Mouse (Mus musculus): ENCODE measurements at regions not wholly inside any gene's neighbourhood (a gene's known extent, or its start where the extent isn't known, plus 50 kb on each side); places are given as distances from the start of the nearest gene placed in this dataset.
"Not testable (repeated sequence)": the region's sequence is repeated elsewhere in the genome, so short reads cannot be mapped to it uniquely, and the experiment has no call there.

DNA sequence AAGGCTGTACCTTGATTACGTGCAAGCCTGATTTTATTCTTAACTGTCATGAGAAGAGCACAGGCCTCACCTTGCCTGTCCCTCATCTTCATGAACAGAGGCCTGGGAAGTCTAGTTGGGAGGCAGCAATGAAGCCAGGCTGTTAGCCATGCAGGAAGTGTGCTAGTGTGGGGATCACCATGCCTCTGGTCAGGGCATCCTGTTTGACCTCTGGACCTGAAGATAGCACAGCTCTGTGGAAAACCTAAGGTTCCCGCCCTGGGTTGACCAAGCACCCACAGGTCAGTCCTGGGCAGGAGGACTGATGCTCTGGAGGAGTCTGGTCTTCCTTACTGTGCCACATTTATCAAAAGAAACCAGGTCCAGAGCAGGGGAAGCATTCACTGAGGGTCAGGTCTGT, 157.6 kb downstream of the Gm906 start:
- Histone ChIP-seq H3K27ac (replicated peaks) (no peak overlapping the region), H3K9ac (no peak overlapping the region), H3K27me3 (no peaks in the 10 kb centered on the region), H3K4me2 (no peak overlapping the region), H3K9me3 (no peaks in the 10 kb centered on the region), H3K36me3 (no peaks in the 10 kb centered on the region), H3K4me1 (replicated peaks) (no peaks in the 10 kb centered on the region), H3K4me3 (no peak overlapping the region)
- no peak for ATAC-seq (ENCODE audit: low read depth)
- WGBS = 76% methylated on average over 2 of the region's 2 CpGs

DNA sequence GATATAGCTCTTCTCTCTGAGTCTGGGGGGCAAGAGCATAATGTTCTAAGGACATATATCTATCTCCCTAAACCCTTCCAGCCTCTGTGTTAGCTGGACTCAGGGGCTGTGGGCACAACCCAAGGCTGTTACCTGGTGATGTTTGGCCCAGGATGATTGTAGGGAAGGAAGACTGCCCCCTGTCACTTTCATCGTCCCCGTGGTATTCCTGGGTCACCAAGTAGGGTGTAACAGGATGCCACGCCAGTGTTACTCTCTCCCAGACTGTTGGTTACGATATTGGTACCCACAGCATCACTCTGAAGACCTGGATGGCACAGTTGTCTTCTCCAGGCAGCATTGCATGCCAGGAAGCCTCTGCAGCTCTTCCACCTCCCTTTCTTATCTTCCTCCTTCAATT, 185.3 kb downstream of the Gm906 start:
- ATAC-seq (ENCODE audit: low read depth) = no peak
- no peak overlapping the region for H3K4me3 ChIP-seq
- no peak overlapping the region for H3K4me2 ChIP-seq
- H3K9me3 ChIP-seq = no peaks in the 10 kb centered on the region
- no peak overlapping the region for H3K27ac ChIP-seq (replicated peaks)
- 85% methylated on average over 4 of the region's 4 CpGs for WGBS
- no peaks in the 10 kb centered on the region for H3K27me3 ChIP-seq
- no peaks in the 10 kb centered on the region for H3K36me3 ChIP-seq
- no peak overlapping the region for H3K9ac ChIP-seq
- H3K4me1 ChIP-seq (replicated peaks) = no peaks in the 10 kb centered on the region

DNA sequence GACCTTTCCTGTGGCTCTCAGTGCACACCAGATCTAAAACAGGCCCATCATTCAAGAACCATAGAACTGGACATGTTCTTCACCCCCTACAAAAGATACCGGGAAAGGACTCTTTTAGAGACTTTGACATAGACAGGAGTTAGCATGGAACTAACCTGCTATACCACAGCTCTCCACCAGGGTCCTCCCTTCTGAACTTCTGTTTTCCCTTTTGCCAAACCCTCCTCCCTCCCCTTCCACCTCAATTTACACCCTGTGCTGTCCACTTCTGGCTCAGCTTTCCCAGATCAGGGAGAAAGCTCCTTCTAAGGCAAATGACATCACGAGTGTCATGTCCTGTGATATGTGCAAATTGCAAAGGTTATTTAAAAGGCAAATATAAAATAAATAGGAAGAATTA, 185.7 kb downstream of the Gm906 start:
- not testable (repeated sequence) for H3K27ac ChIP-seq (replicated peaks); H3K9ac ChIP-seq; ATAC-seq (ENCODE audit: low read depth); H3K36me3 ChIP-seq; H3K4me1 ChIP-seq (replicated peaks); H3K4me2 ChIP-seq; H3K9me3 ChIP-seq; H3K27me3 ChIP-seq; H3K4me3 ChIP-seq
- WGBS = 66% methylated on average over 2 of the region's 2 CpGs

DNA sequence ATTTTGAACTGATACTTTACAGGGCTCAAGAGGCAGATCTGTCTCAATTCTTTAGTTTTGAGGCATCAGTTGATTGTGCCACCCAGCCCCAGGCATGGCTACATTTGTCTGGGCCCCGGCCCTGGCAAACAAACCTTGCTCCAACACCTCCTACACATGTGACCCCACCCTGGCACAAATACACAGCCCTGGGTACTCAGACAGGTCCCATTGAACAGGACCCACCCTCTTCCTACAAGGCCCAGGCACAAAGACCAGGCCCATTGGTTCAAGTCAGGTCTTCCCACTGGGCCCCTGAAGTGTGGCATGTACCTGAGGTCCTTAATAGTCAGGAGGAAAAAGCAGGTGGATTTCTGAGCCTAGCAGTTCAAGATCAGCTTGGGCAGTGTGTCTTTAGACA, 190.4 kb downstream of the Gm906 start:
- ATAC-seq (ENCODE audit: low read depth); H3K4me3 ChIP-seq; H3K36me3 ChIP-seq; H3K4me2 ChIP-seq; H3K27ac ChIP-seq (replicated peaks); H3K9me3 ChIP-seq; H3K9ac ChIP-seq; H3K4me1 ChIP-seq (replicated peaks); H3K27me3 ChIP-seq: not testable (repeated sequence)
- 88% methylated on average over 1 of the region's 1 CpGs for WGBS

DNA sequence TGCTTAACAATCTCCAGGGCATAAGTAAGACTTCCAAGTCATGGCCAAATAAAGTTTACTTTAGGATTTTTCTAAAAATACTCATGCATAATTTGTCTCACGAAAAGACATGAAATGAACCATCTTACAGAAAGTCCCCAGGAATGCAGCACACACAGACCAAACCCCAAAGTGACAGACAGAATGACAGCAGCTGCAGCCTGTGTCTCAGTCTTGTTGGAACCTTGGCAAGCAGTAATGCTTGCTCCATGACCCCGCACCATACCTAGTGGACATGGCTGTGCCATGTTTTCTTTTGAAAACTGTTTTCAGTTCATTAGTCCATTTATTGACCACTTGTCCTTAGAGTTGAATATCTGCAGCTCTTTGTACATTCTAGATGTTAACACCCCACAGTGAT, 191.1 kb downstream of the Gm906 start:
- H3K36me3 ChIP-seq; H3K27ac ChIP-seq (replicated peaks); H3K4me2 ChIP-seq; H3K9me3 ChIP-seq; H3K4me1 ChIP-seq (replicated peaks); H3K9ac ChIP-seq; H3K4me3 ChIP-seq; ATAC-seq (ENCODE audit: low read depth); H3K27me3 ChIP-seq: not testable (repeated sequence)
- 94% methylated on average over 2 of the region's 2 CpGs for WGBS

DNA sequence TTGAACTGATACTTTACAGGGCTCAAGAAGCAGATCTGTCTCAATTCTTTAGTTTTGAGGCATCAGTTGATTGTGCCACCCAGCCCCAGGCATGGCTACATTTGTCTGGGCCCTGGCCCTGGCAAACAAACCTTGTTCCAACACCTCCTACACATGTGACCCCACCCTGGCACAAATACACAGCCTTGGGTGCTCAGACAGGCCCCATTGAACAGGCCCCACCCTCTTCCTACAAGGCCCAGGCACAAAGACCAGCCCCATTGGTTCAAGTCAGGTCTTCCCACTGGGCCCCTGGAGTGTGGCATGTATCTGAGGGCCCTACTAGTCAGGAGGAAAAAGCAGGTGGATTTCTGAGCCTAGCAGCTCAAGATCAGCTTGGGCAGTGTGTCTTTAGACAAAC, 198.4 kb downstream of the Gm906 start:
- H3K27me3 ChIP-seq; H3K4me3 ChIP-seq; H3K27ac ChIP-seq (replicated peaks); H3K9ac ChIP-seq; H3K4me1 ChIP-seq (replicated peaks); H3K9me3 ChIP-seq; H3K4me2 ChIP-seq; ATAC-seq (ENCODE audit: low read depth); H3K36me3 ChIP-seq: not testable (repeated sequence)

DNA sequence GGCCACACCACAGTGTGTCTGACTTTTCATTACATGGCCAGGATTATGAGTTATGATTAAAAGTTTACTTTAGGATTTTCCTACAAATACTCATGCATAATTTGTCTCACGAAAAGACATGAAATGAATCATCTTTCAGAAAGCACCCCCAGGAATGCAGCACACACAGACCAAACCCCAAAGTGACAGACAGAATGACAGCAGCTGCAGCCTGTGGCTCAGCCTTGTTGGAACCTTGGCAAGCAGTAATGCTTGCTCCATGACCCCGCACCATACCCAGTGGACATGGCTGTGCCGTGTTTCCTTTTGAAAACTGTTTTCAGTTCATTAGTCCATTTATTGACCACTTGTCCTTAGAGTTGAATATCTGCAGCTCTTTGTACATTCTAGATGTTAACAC, 199.0 kb downstream of the Gm906 start:
- not testable (repeated sequence) for H3K4me3 ChIP-seq; H3K9ac ChIP-seq; H3K36me3 ChIP-seq; H3K4me1 ChIP-seq (replicated peaks); H3K4me2 ChIP-seq; ATAC-seq (ENCODE audit: low read depth); H3K27me3 ChIP-seq; H3K27ac ChIP-seq (replicated peaks); H3K9me3 ChIP-seq
- 80% methylated on average over 3 of the region's 3 CpGs for WGBS

DNA sequence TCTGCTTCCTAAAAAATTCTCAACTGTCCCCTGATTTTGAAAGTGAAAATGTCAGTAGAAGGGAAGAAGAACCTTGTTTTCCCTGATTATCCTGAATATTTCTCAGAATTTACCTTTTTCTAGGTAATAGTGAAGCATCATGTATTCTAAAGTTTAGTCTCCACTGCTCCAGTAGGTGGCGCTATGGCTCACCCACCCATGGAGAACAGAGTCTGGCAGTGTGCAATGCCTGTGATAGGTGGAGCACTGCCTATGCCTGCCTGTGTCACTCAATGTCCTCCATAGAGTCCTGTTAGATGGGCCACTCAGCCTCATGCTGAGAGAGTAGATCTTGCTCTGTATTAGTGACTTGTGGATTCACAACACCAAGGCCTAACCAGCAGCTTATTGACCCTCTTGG, 218.4 kb downstream of the Gm906 start:
- H3K27me3 ChIP-seq = no peaks in the 10 kb centered on the region
- no peak for ATAC-seq (ENCODE audit: low read depth)
- no peak overlapping the region for H3K4me3 ChIP-seq
- no peaks in the 10 kb centered on the region for H3K36me3 ChIP-seq
- no peaks in the 10 kb centered on the region for H3K4me1 ChIP-seq (replicated peaks)
- no peak overlapping the region for H3K9ac ChIP-seq
- H3K27ac ChIP-seq (replicated peaks) = no peak overlapping the region
- H3K9me3 ChIP-seq = no peaks in the 10 kb centered on the region
- no peak overlapping the region for H3K4me2 ChIP-seq
- WGBS = 31% methylated on average over 1 of the region's 1 CpGs

DNA sequence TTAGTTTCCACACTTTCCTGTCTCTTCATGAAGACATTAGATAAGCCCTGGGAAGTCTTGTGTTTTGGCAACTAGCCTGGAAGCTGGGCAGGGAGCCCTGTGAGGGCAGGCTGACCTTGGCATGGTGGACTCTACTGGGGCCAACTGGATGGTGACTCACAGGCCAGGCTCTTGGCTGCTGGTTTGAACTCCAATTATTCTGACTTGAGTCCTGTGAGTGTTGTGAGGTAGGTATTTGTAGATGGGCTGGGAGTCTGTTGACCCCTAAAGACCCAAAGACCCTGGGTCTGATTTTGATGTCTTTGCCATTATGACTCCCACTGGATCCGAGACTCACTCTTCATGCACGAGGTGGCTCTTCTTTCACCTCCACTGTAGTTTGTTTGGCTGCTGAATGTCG, 208.9 kb upstream of the Gm30302 start:
- not testable (repeated sequence) for H3K27ac ChIP-seq (replicated peaks); H3K27me3 ChIP-seq; H3K9ac ChIP-seq; H3K36me3 ChIP-seq; H3K4me1 ChIP-seq (replicated peaks); H3K4me2 ChIP-seq; H3K9me3 ChIP-seq; ATAC-seq (ENCODE audit: low read depth); H3K4me3 ChIP-seq
- WGBS = 86% methylated on average over 3 of the region's 3 CpGs

DNA sequence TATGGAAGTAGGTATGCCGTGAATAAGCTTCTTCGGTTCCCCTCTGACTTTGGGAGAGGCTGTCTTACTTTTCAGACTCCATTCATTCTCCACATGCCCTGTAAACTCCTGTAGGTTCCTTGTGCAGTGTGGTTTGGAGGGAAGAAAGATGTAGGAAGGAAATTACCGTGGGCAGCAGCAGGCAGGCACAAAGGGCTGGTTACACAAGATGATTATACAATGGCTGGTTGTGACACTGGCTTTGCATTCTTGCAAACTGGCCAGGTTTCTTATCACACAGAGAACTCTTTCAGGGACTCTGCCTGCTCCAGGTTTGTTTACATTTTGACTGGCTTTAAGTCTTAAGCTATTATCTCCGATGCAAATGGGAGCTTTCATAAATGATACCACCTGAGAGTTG, 167.3 kb upstream of the Gm30302 start:
- H3K4me2 ChIP-seq; H3K36me3 ChIP-seq; H3K4me1 ChIP-seq (replicated peaks); H3K9me3 ChIP-seq; H3K9ac ChIP-seq; H3K4me3 ChIP-seq; H3K27ac ChIP-seq (replicated peaks); H3K27me3 ChIP-seq; ATAC-seq (ENCODE audit: low read depth): not testable (repeated sequence)
- 80% methylated on average over 4 of the region's 4 CpGs for WGBS

DNA sequence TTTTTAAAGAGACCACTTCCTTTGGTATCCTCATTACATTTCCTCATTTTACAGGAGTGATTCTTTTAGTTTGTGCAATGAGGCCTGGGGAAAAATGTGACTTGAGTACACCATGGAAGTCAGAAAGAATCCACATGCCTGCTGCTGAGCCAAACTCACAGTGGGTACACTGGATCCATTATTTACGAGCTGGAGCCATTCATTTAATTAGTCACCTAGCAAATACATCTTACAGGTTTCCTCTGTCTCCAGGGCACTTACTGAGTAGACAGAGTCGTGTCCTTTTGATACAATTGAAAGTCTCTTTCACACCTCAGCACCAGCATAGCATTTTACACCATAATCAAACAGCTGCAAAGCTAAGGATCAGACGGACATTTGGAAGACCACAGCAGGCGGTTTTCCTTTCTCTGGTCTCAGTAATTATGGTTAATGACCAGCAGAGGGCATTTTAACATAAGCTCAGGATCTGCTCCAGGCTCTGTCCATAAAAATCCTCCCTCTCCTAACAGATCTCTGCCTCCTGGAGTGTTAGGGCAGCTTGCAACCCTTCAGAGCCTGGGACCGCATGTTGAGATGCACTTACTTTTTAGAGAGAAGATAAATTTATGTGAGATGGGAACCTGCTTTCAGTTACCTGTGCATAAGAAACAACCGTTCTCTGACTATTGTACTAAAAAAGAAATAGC, 159.3 kb upstream of the Gm30302 start:
- not testable (repeated sequence) for H3K4me2 ChIP-seq

DNA sequence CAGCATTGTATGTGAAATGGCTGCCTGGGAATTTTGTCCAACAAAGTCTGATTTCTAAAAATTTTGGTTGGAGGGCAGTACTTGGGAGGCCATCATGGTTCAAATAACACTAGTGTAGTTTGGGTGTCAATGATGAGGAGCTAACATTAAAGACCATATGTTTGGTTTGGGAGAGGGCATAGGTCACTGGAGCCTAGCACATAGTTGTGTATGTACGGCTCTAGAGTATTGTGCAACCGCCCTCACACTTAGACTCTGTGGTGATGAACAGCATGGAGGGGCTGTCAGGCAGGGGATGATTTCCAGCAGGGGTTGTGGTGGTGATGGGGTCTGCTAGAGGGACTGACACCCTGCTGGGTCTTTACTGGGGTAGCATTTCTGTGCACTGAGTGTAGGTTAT, 117.0 kb upstream of the Gm30302 start:
- Histone ChIP-seq H3K4me3 (no peak overlapping the region), H3K27me3 (no peaks in the 10 kb centered on the region), H3K4me1 (replicated peaks) (no peaks in the 10 kb centered on the region), H3K27ac (replicated peaks) (no peak overlapping the region), H3K9ac (no peak overlapping the region), H3K9me3 (no peaks in the 10 kb centered on the region; the same call in 1 of the 2 replicates), H3K36me3 (no peaks in the 10 kb centered on the region), H3K4me2 (no peak overlapping the region)
- no peak for ATAC-seq (ENCODE audit: low read depth)
- 94% methylated on average over 2 of the region's 2 CpGs for WGBS

More for the DNA sequence above, 159.3 kb upstream of the Gm30302 start:
- H3K9me3 ChIP-seq; H3K4me3 ChIP-seq; H3K27ac ChIP-seq (replicated peaks); H3K27me3 ChIP-seq; H3K4me1 ChIP-seq (replicated peaks); H3K9ac ChIP-seq; H3K36me3 ChIP-seq: not testable (repeated sequence)
- peak; percentile 74 for ATAC-seq (ENCODE audit: low read depth)
- WGBS = 15% methylated on average over 5 of the region's 6 CpGs

All from neural tube, embryonic 13.5 days (tissue).